Mouse (Mus musculus): ENCODE data around the gene Gtf3c5. TPM values are rescaled to one million over a fixed set of nuclear protein-coding genes. Genes with fewer than 3 reads are reported as not detected.
A peak's percentile ranks its signal among the peaks of the same experiment; 100 is the strongest.

Gtf3c5 gene
- polyA plus RNA-seq, 1 experiment from 2014 or later, result 31.0 TPM

- DNase-seq, result no peak
- Histone ChIP-seq H3K27me3 (ENCODE audit: control insufficient read depth, insufficient read depth, low read length) (no peaks in the 10 kb centered on the region), H3K4me1 (ENCODE audit: control insufficient read depth, insufficient read depth, low read length) (peaks cover 71% of the 10 kb centered on the region), H3K27ac (replicated peaks; ENCODE audit: low read depth, low read length) (no peak overlapping the region), H3K4me3 (replicated peaks; ENCODE audit: low read depth, low read length) (no peak overlapping the region), H3K4me2 (ENCODE audit: low read length) (no peak overlapping the region), H3K9ac (replicated peaks; ENCODE audit: low read length) (peak overlapping the region; percentile 23; the same call in 1 of the 2 replicates), H3K9me3 (ENCODE audit: control insufficient read depth, low read length) (no peaks in the 10 kb centered on the region), H3K36me3 (ENCODE audit: control insufficient read depth, insufficient read depth, low read length) (no peaks in the 10 kb centered on the region)
- WGBS, result 89% methylated on average over 7 of the region's 7 CpGs
- no peak for ATAC-seq (ENCODE audit: low FRiP score, low TSS enrichment)
Measured at GRCm38 (mm10) chr2:28528354-28528730, 55.2 kb downstream of the Gtf3c5 start.

- H3K4me3 ChIP-seq (replicated peaks; ENCODE audit: low read depth, low read length), result no peak overlapping the region
Measured at GRCm38 (mm10) chr2:28527436-28528353, 55.9 kb downstream of the Gtf3c5 start.

GRCm38 (mm10) chr2:28525943-28526876 is 57.3 kb downstream of the Gtf3c5 start:
- DNase-seq, result peak; percentile 46
- Histone ChIP-seq H3K27me3 (ENCODE audit: control insufficient read depth, insufficient read depth, low read length) (no peaks in the 10 kb centered on the region), H3K27ac (replicated peaks; ENCODE audit: low read depth, low read length) (peak overlapping the region; percentile 87), H3K4me2 (ENCODE audit: low read length) (peak overlapping the region; percentile 24; the same call in 1 of the 2 replicates), H3K36me3 (ENCODE audit: control insufficient read depth, insufficient read depth, low read length) (peaks cover 8% of the 10 kb centered on the region), H3K9ac (replicated peaks; ENCODE audit: low read length) (peak overlapping the region; percentile 42; the same call in 1 of the 2 replicates), H3K4me3 (replicated peaks; ENCODE audit: low read depth, low read length) (no peak overlapping the region), H3K4me1 (ENCODE audit: control insufficient read depth, insufficient read depth, low read length) (peaks cover 53% of the 10 kb centered on the region), H3K9me3 (ENCODE audit: control insufficient read depth, low read length) (no peaks in the 10 kb centered on the region)
- ATAC-seq (ENCODE audit: low FRiP score, low TSS enrichment), result no peak
- 43% methylated on average over 12 of the region's 12 CpGs for WGBS

More at GRCm38 (mm10) chr2:28527436-28528353, 55.9 kb downstream of the Gtf3c5 start:
- H3K27ac ChIP-seq (replicated peaks; ENCODE audit: low read depth, low read length), result no peak overlapping the region
- peaks cover under 1% of the 10 kb centered on the region; the same call in 1 of the 2 replicates for H3K36me3 ChIP-seq (ENCODE audit: control insufficient read depth, insufficient read depth, low read length)
- H3K9me3 ChIP-seq (ENCODE audit: control insufficient read depth, low read length), result no peaks in the 10 kb centered on the region
- peaks cover 66% of the 10 kb centered on the region for H3K4me1 ChIP-seq (ENCODE audit: control insufficient read depth, insufficient read depth, low read length)
- ATAC-seq (ENCODE audit: low FRiP score, low TSS enrichment), result no peak
- H3K27me3 ChIP-seq (ENCODE audit: control insufficient read depth, insufficient read depth, low read length), result no peaks in the 10 kb centered on the region
- 87% methylated on average over 20 of the region's 20 CpGs for WGBS
- 0 out of 2 replicates have a peak overlapping the region, but pooled peaks have one; percentile 23 for H3K9ac ChIP-seq (replicated peaks; ENCODE audit: low read length)
- no peak overlapping the region for H3K4me2 ChIP-seq (ENCODE audit: low read length)
- no peak for DNase-seq

- WGBS, result 12% methylated on average over 11 of the region's 11 CpGs
Measured at GRCm38 (mm10) chr2:28525219-28525942, 58.2 kb downstream of the Gtf3c5 start.

GRCm38 (mm10) chr2:28524406-28524805 is 59.1 kb downstream of the Gtf3c5 start:
- Histone ChIP-seq H3K4me1 (ENCODE audit: control insufficient read depth, insufficient read depth, low read length) (peaks cover 42% of the 10 kb centered on the region), H3K9me3 (ENCODE audit: control insufficient read depth, low read length) (no peaks in the 10 kb centered on the region), H3K9ac (replicated peaks; ENCODE audit: low read length) (no peak overlapping the region), H3K4me2 (ENCODE audit: low read length) (no peak overlapping the region), H3K27me3 (ENCODE audit: control insufficient read depth, insufficient read depth, low read length) (no peaks in the 10 kb centered on the region), H3K4me3 (replicated peaks; ENCODE audit: low read depth, low read length) (no peak overlapping the region), H3K36me3 (ENCODE audit: control insufficient read depth, insufficient read depth, low read length) (peaks cover 13% of the 10 kb centered on the region), H3K27ac (replicated peaks; ENCODE audit: low read depth, low read length) (peak overlapping the region; percentile 15; the same call in 1 of the 2 replicates)
- DNase-seq (no peak), ATAC-seq (ENCODE audit: low FRiP score, low TSS enrichment) (no peak)
- 74% methylated on average over 10 of the region's 10 CpGs for WGBS

More at GRCm38 (mm10) chr2:28525219-28525942, 58.2 kb downstream of the Gtf3c5 start:
- peaks cover 52% of the 10 kb centered on the region for H3K4me1 ChIP-seq (ENCODE audit: control insufficient read depth, insufficient read depth, low read length)
- H3K27me3 ChIP-seq (ENCODE audit: control insufficient read depth, insufficient read depth, low read length), result no peaks in the 10 kb centered on the region
- H3K4me2 ChIP-seq (ENCODE audit: low read length), result peak overlapping the region; percentile 24; the same call in 1 of the 2 replicates
- H3K9ac ChIP-seq (replicated peaks; ENCODE audit: low read length), result peak overlapping the region; percentile 42
- peak overlapping the region; percentile 87 for H3K27ac ChIP-seq (replicated peaks; ENCODE audit: low read depth, low read length)
- ATAC-seq (ENCODE audit: low FRiP score, low TSS enrichment), result peak; percentile 58; the same call in 1 of the 2 replicates
- H3K36me3 ChIP-seq (ENCODE audit: control insufficient read depth, insufficient read depth, low read length), result peaks cover 11% of the 10 kb centered on the region
- no peak overlapping the region for H3K4me3 ChIP-seq (replicated peaks; ENCODE audit: low read depth, low read length)
- H3K9me3 ChIP-seq (ENCODE audit: control insufficient read depth, low read length), result no peaks in the 10 kb centered on the region
- DNase-seq, result peak; percentile 70

DNA sequence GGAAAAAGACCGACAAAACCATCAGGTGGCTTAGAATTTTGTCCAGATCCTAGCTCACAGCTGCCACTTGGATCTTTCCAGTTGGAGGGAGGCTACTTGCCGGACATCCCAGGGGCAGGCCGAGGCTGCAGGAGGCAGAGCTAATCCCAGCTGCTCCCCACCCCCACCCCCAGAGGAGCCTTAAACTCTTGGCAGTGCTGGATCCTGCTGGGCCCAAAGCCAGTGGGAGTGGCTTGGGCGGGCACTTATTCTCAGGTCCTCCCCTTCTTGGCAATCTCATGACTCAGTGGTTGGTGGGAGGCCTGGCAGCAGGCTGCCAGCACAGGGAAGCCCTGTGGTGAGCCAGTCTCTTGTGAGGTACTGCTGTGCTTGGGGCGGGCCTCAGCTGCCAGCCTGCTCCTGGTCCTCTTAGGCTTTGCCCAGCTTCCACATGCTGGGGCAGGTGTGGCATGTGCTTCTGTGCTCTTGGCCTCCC is 59.9 kb downstream of the Gtf3c5 start:
- Histone ChIP-seq H3K9me3 (ENCODE audit: control insufficient read depth, low read length) (no peaks in the 10 kb centered on the region), H3K4me3 (replicated peaks; ENCODE audit: low read depth, low read length) (no peak overlapping the region), H3K4me1 (ENCODE audit: control insufficient read depth, insufficient read depth, low read length) (peaks cover 43% of the 10 kb centered on the region), H3K27ac (replicated peaks; ENCODE audit: low read depth, low read length) (peak overlapping the region; percentile 15), H3K4me2 (ENCODE audit: low read length) (no peak overlapping the region), H3K9ac (replicated peaks; ENCODE audit: low read length) (no peak overlapping the region), H3K36me3 (ENCODE audit: control insufficient read depth, insufficient read depth, low read length) (peaks cover 13% of the 10 kb centered on the region), H3K27me3 (ENCODE audit: control insufficient read depth, insufficient read depth, low read length) (no peaks in the 10 kb centered on the region)
- DNase-seq, result peak; percentile 85
- peak; percentile 71 for ATAC-seq (ENCODE audit: low FRiP score, low TSS enrichment)
- 8% methylated on average over 5 of the region's 5 CpGs for WGBS

DNA sequence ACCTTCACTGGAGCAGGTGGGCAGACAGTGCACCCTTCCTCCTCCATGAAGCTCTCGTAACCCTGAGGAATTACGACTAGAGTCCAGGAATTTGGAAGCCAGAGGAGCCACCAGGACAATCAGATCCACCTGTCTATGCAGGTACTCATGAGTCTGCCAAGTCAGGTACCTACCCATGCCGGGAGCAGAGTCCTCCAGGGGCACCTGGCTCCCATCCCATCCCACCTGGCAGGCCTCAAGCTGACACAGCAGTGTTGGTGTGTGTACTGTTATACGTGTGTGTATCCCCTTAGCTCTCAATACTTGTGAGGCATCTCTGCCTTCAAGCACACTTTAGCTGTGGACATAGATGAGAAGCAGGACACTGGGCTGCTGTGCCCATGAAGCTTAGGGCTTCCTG is 61.4 kb downstream of the Gtf3c5 start:
- H3K36me3 ChIP-seq (ENCODE audit: control insufficient read depth, insufficient read depth, low read length), result peaks cover 13% of the 10 kb centered on the region
- peaks cover 47% of the 10 kb centered on the region for H3K4me1 ChIP-seq (ENCODE audit: control insufficient read depth, insufficient read depth, low read length)
- H3K9me3 ChIP-seq (ENCODE audit: control insufficient read depth, low read length), result no peaks in the 10 kb centered on the region
- DNase-seq (no peak), ATAC-seq (ENCODE audit: low FRiP score, low TSS enrichment) (no peak)
- no peak overlapping the region for H3K27ac ChIP-seq (replicated peaks; ENCODE audit: low read depth, low read length)
- no peak overlapping the region for H3K4me2 ChIP-seq (ENCODE audit: low read length)
- H3K9ac ChIP-seq (replicated peaks; ENCODE audit: low read length), result no peak overlapping the region
- no peak overlapping the region for H3K4me3 ChIP-seq (replicated peaks; ENCODE audit: low read depth, low read length)
- WGBS, result 92% methylated on average over 4 of the region's 4 CpGs
- H3K27me3 ChIP-seq (ENCODE audit: control insufficient read depth, insufficient read depth, low read length), result no peaks in the 10 kb centered on the region

Data from midbrain, embryonic 14.5 days (tissue).